In genomic region chr2:166426960-166427359, GRCm38 (mm10) we compare ENCODE assay signal across 9 mouse cellular contexts.
DNase-seq lines count a peak whose midpoint lies in the region; ATAC-seq and TF ChIP-seq lines count a peak whose summit lies in the region.
"Had no signal": no experiment of that assay in that cellular context is flagged by ENCODE, and none has a peak within 500 bp of the region (broad histone marks: within the 10 kb centered on the region; RNA-seq: fewer than 3 reads in every experiment).

No protein-coding gene starts in this region.

- H3K27me3 ChIP-seq in heart, embryonic 13.5 days (replicated peaks), result no peaks in the 10 kb centered on the region
- no peaks in the 10 kb centered on the region for H3K27me3 ChIP-seq in limb, embryonic 11.5 days (ENCODE audit: control insufficient read depth, insufficient read depth, low read length)
- no peaks in the 10 kb centered on the region for H3K27me3 ChIP-seq in cerebellum, adult 2 months (ENCODE audit: control insufficient read depth, insufficient read depth, low read length)

- ATAC-seq in heart, embryonic 13.5 days (ENCODE audit: extremely low read depth, insufficient number of reproducible peaks, low FRiP score, low TSS enrichment), result peak; percentile 57; the same call in 1 of the 2 replicates
- ATAC-seq in limb, embryonic 11.5 days (ENCODE audit: insufficient number of reproducible peaks, low FRiP score, low TSS enrichment, low read depth), result peak; percentile 62; the same call in 1 of the 2 replicates
- ATAC-seq in frontal cortex, adult (ENCODE audit: low TSS enrichment), result no peak
- no peak for ATAC-seq in granulocyte monocyte progenitor cell, adult 5-6 weeks (replicated peaks; ENCODE audit: poor library complexity, severe bottlenecking)

- H3K36me3 ChIP-seq in heart, embryonic 13.5 days, result no peaks in the 10 kb centered on the region
- H3K36me3 ChIP-seq in limb, embryonic 11.5 days (ENCODE audit: control insufficient read depth, insufficient read depth, low read length), result no peaks in the 10 kb centered on the region
- H3K36me3 ChIP-seq: midbrain, embryonic 12.5 days had no signal

- H3K9me3 ChIP-seq in heart, embryonic 13.5 days, result no peaks in the 10 kb centered on the region
- H3K9me3 ChIP-seq in limb, embryonic 11.5 days (ENCODE audit: control insufficient read depth, low read length), result no peaks in the 10 kb centered on the region
- H3K9me3 ChIP-seq: midbrain, embryonic 12.5 days had no signal

- H3K4me2 ChIP-seq in heart, embryonic 13.5 days, result peak overlapping the region; percentile 17; the same call in 1 of the 2 replicates
- H3K4me2 ChIP-seq in limb, embryonic 11.5 days (ENCODE audit: low read depth, severe bottlenecking), result no peak overlapping the region; the same call in 1 of the 2 replicates
- H3K4me2 ChIP-seq: midbrain, embryonic 12.5 days had no signal

- 0 out of 2 replicates have a peak overlapping the region, but pooled peaks have one; percentile 26 for H3K9ac ChIP-seq in heart, embryonic 13.5 days
- H3K9ac ChIP-seq in limb, embryonic 11.5 days (ENCODE audit: low read length), result no peak overlapping the region
- H3K9ac ChIP-seq: midbrain, embryonic 12.5 days had no signal

- no peak for TF ChIP-seq CTCF in cerebellum, adult 2 months (IDR thresholded peaks at IDR 0.05; ENCODE audit: borderline replicate concordance, insufficient read depth, low read depth, low read length)

- WGBS in heart, embryonic 13.5 days, result 9% methylated on average over 10 of the region's 10 CpGs
- 4% methylated on average over 10 of the region's 10 CpGs for WGBS in limb, embryonic 11.5 days
- WGBS in cerebellum, adult 2 months, result 46% methylated on average over 10 of the region's 10 CpGs

- DNase-seq in R1 (ENCODE audit: low read depth, low spot score), result peak; percentile 50
- peak; percentile 86 for DNase-seq in embryo, embryonic 10.5 days (ENCODE audit: low spot score)
- peak; percentile 81 for DNase-seq in limb, embryonic 11.5 days (ENCODE audit: low spot score)
- no peak for DNase-seq in cerebellum, adult 2 months
- no peak for DNase-seq in cerebellum, adult 11 months

- H3K27ac ChIP-seq in heart, embryonic 13.5 days (replicated peaks), result peak overlapping the region; percentile 83
- H3K27ac ChIP-seq in limb, embryonic 11.5 days (replicated peaks; ENCODE audit: low read depth, low read length), result peak overlapping the region; percentile 16; the same call in 1 of the 2 replicates
- H3K27ac ChIP-seq in cerebellum, adult 2 months (ENCODE audit: insufficient read depth, low read length), result no peak overlapping the region
- H3K27ac ChIP-seq: midbrain, embryonic 12.5 days had no signal

- no peak for TF ChIP-seq POLR2A in cerebellum, adult 2 months (IDR thresholded peaks at IDR 0.05; ENCODE audit: borderline replicate concordance, insufficient read depth, low read length)

- H3K4me3 ChIP-seq in heart, embryonic 13.5 days, result no peak overlapping the region
- H3K4me3 ChIP-seq in limb, embryonic 11.5 days (ENCODE audit: low read depth, low read length), result no peak overlapping the region
- H3K4me3 ChIP-seq in cerebellum, adult 2 months (replicated peaks; ENCODE audit: insufficient read depth, low read depth, low read length), result no peak overlapping the region
- H3K4me3 ChIP-seq: midbrain, embryonic 12.5 days had no signal

- H3K4me1 ChIP-seq in heart, embryonic 13.5 days, result peaks cover 50% of the 10 kb centered on the region
- H3K4me1 ChIP-seq in limb, embryonic 11.5 days (ENCODE audit: control insufficient read depth, insufficient read depth, low read length), result peaks cover 25% of the 10 kb centered on the region
- H3K4me1 ChIP-seq in cerebellum, adult 2 months (ENCODE audit: control insufficient read depth, insufficient read depth, low read length), result no peaks in the 10 kb centered on the region; the same call in 1 of the 2 replicates

Comparison
In these comparisons a context has a peak if more than half of its experiments do, and no peak if none do; other contexts are left out.
1. DNase-seq: peak in R1 (single experiment), embryo, embryonic 10.5 days (single experiment) and limb, embryonic 11.5 days (single experiment); none in cerebellum, adult 2 months (0 of 2) and cerebellum, adult 11 months (single experiment).
2. ATAC-seq: peak in heart, embryonic 13.5 days (single experiment) and limb, embryonic 11.5 days (single experiment); none in frontal cortex, adult (single experiment) and granulocyte monocyte progenitor cell, adult 5-6 weeks (single experiment).